Mouse (Mus musculus): ENCODE measurements around the gene Hdhd3. TPM values are rescaled to one million over a fixed set of nuclear protein-coding genes. Genes with fewer than 3 reads are reported as not detected.

Gene Hdhd3
- 9.1 and 10.1 TPM in 2 replicates for polyA plus RNA-seq (2014; fragmentation: Nextera tagmentation; extraction: Ambion mirVana)

DNA sequence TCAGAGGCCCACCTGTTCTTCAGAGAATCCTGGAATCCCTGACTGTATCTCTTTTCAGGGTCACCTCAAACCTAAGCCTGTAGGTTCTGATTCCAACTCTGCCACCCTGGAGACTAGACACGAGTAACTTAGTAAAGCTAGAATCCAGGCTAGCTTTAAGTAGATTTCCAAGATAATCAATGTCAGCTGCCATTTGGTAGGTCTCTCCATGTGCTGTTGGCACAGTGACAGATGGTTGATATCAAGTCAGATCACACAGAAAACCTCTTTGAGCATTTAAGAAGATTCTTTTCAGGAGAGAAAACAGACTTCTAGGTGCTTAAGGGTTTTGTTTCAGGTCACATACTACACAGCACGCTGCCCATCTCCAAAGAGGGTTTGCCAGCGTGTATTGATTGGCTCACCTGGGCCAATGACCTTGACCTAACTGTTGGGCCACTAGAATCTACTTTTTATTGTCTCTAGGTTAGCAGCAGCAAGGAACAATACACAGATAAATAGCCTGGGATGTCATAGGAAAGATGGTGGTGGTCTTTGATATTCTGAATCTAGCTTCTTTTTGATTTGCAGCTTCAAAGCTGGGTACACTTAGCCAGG lies at the start of gene Hdhd3:
Hdhd3 (minus strand) TSS at position 94 of the 597 bp plus-strand sequence.
- no peak for DNase-seq (ENCODE audit: low spot score)
- 80% methylated on average over 3 of the region's 3 CpGs for WGBS
- Histone ChIP-seq H3K4me2 (ENCODE audit: low read depth, low read length, severe bottlenecking) (peak within 1 kb of the TSS; percentile 77), H3K4me3 (ENCODE audit: low read depth, low read length) (peak within 1 kb of the TSS; percentile 77), H3K27me3 (ENCODE audit: control insufficient read depth, insufficient read depth, low read length) (no peaks in the 10 kb centered on the region), H3K9me3 (ENCODE audit: control insufficient read depth, low read length) (no peaks in the 10 kb centered on the region), H3K9ac (ENCODE audit: low read length) (peak within 1 kb of the TSS; percentile 68), H3K4me1 (replicated peaks; ENCODE audit: control insufficient read depth, insufficient read depth, low read length) (no peaks in the 10 kb centered on the region; the same call in 1 of the 2 replicates), H3K36me3 (ENCODE audit: control insufficient read depth, insufficient read depth, low read length) (peaks cover under 1% of the 10 kb centered on the region; the same call in 1 of the 2 replicates), H3K27ac (ENCODE audit: low read depth, low read length) (no peak within 1 kb of the TSS)
- no peak for ATAC-seq (replicated peaks; ENCODE audit: low FRiP score)

DNA sequence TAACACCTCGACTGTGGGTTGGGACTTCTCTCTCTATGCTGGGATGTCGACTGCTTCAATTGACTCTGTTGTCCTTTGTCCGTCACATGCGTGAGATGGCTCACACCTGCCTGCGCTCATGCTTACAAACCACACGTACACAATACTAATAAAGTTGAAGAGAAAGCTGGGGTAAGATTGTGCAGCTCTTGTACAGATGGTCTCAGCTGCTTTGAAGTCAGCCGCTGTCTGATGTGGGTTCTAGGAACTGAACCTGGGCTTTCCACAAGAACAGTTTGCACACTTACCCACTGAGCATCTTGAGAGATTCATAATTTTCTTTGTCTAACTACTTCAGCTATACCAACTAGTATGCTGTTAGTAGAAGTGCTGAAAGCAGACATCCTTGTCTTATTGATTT lies 48.7 kb upstream of the Hdhd3 start:
- Histone ChIP-seq H3K36me3 (ENCODE audit: control insufficient read depth, insufficient read depth, low read length) (no peaks in the 10 kb centered on the region), H3K27me3 (ENCODE audit: control insufficient read depth, insufficient read depth, low read length) (no peaks in the 10 kb centered on the region), H3K27ac (ENCODE audit: low read depth, low read length) (no peak overlapping the region), H3K4me2 (ENCODE audit: low read depth, low read length, severe bottlenecking) (no peak overlapping the region), H3K9me3 (ENCODE audit: control insufficient read depth, low read length) (no peaks in the 10 kb centered on the region), H3K9ac (ENCODE audit: low read length) (no peak overlapping the region), H3K4me1 (replicated peaks; ENCODE audit: control insufficient read depth, insufficient read depth, low read length) (no peaks in the 10 kb centered on the region), H3K4me3 (ENCODE audit: low read depth, low read length) (no peak overlapping the region)
- WGBS, result 92% methylated on average over 7 of the region's 7 CpGs
- ATAC-seq (replicated peaks; ENCODE audit: low FRiP score) (no peak), DNase-seq (ENCODE audit: low spot score) (no peak)

- H3K9me3 ChIP-seq (ENCODE audit: control insufficient read depth, low read length), result no peaks in the 10 kb centered on the region
- no peak overlapping the region for H3K27ac ChIP-seq (ENCODE audit: low read depth, low read length)
- H3K9ac ChIP-seq (ENCODE audit: low read length), result no peak overlapping the region
- no peaks in the 10 kb centered on the region for H3K36me3 ChIP-seq (ENCODE audit: control insufficient read depth, insufficient read depth, low read length)
- DNase-seq (ENCODE audit: low spot score) (no peak), ATAC-seq (replicated peaks; ENCODE audit: low FRiP score) (no peak)
- H3K4me1 ChIP-seq (replicated peaks; ENCODE audit: control insufficient read depth, insufficient read depth, low read length), result no peaks in the 10 kb centered on the region
- no peaks in the 10 kb centered on the region for H3K27me3 ChIP-seq (ENCODE audit: control insufficient read depth, insufficient read depth, low read length)
- H3K4me2 ChIP-seq (ENCODE audit: low read depth, low read length, severe bottlenecking), result no peak overlapping the region
- no peak overlapping the region for H3K4me3 ChIP-seq (ENCODE audit: low read depth, low read length)
Measured at GRCm38 (mm10) chr4:62544801-62545200, 41.5 kb upstream of the Hdhd3 start.

DNA sequence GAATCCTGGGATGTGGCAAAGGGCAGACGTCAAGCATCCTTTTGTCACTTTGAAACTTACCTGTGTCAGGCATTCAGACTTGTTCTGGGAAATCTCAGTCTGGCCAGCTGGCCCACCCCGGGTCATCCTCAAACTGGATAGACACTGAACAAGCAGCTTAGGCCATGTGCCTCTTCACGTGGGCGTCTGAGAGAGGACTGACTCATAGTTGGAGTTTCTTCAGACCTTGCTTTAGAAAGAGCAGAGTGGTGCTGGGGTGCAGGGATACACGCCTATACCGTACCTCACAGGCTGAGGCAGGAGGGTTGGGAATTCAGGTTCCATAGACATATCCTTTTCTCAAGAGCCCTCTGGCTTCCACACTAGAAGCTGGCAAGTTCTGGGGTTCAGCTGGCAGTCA lies 40.5 kb upstream of the Hdhd3 start:
- Histone ChIP-seq H3K4me1 (replicated peaks; ENCODE audit: control insufficient read depth, insufficient read depth, low read length) (no peaks in the 10 kb centered on the region), H3K27ac (ENCODE audit: low read depth, low read length) (no peak overlapping the region), H3K4me3 (ENCODE audit: low read depth, low read length) (no peak overlapping the region), H3K9ac (ENCODE audit: low read length) (no peak overlapping the region), H3K4me2 (ENCODE audit: low read depth, low read length, severe bottlenecking) (no peak overlapping the region), H3K9me3 (ENCODE audit: control insufficient read depth, low read length) (no peaks in the 10 kb centered on the region), H3K27me3 (ENCODE audit: control insufficient read depth, insufficient read depth, low read length) (no peaks in the 10 kb centered on the region), H3K36me3 (ENCODE audit: control insufficient read depth, insufficient read depth, low read length) (no peaks in the 10 kb centered on the region)
- DNase-seq (ENCODE audit: low spot score) (peak; percentile 36), ATAC-seq (replicated peaks; ENCODE audit: low FRiP score) (no peak)
- WGBS, result 93% methylated on average over 6 of the region's 6 CpGs

GRCm38 (mm10) chr4:62541802-62542201 lies 38.5 kb upstream of the Hdhd3 start:
- WGBS, result 72% methylated on average over 3 of the region's 3 CpGs
- Histone ChIP-seq H3K36me3 (ENCODE audit: control insufficient read depth, insufficient read depth, low read length) (no peaks in the 10 kb centered on the region), H3K9me3 (ENCODE audit: control insufficient read depth, low read length) (no peaks in the 10 kb centered on the region), H3K4me1 (replicated peaks; ENCODE audit: control insufficient read depth, insufficient read depth, low read length) (no peaks in the 10 kb centered on the region), H3K4me3 (ENCODE audit: low read depth, low read length) (no peak overlapping the region), H3K27me3 (ENCODE audit: control insufficient read depth, insufficient read depth, low read length) (no peaks in the 10 kb centered on the region), H3K4me2 (ENCODE audit: low read depth, low read length, severe bottlenecking) (no peak overlapping the region), H3K27ac (ENCODE audit: low read depth, low read length) (no peak overlapping the region), H3K9ac (ENCODE audit: low read length) (no peak overlapping the region)
- ATAC-seq (replicated peaks; ENCODE audit: low FRiP score) (no peak), DNase-seq (ENCODE audit: low spot score) (peak; percentile 21)

- no peaks in the 10 kb centered on the region for H3K4me1 ChIP-seq (replicated peaks; ENCODE audit: control insufficient read depth, insufficient read depth, low read length)
- DNase-seq (ENCODE audit: low spot score) (peak; percentile 47), ATAC-seq (replicated peaks; ENCODE audit: low FRiP score) (no peak)
- no peak overlapping the region for H3K27ac ChIP-seq (ENCODE audit: low read depth, low read length)
- no peaks in the 10 kb centered on the region for H3K9me3 ChIP-seq (ENCODE audit: control insufficient read depth, low read length)
- no peak overlapping the region for H3K4me3 ChIP-seq (ENCODE audit: low read depth, low read length)
- no peaks in the 10 kb centered on the region for H3K36me3 ChIP-seq (ENCODE audit: control insufficient read depth, insufficient read depth, low read length)
- WGBS, result 79% methylated on average over 6 of the region's 6 CpGs
- no peak overlapping the region for H3K4me2 ChIP-seq (ENCODE audit: low read depth, low read length, severe bottlenecking)
- no peaks in the 10 kb centered on the region for H3K27me3 ChIP-seq (ENCODE audit: control insufficient read depth, insufficient read depth, low read length)
- no peak overlapping the region for H3K9ac ChIP-seq (ENCODE audit: low read length)
Measured at GRCm38 (mm10) chr4:62533729-62534128, 30.5 kb upstream of the Hdhd3 start.

GRCm38 (mm10) chr4:62527655-62528054 lies 24.4 kb upstream of the Hdhd3 start:
- Histone ChIP-seq H3K9ac (ENCODE audit: low read length) (no peak overlapping the region), H3K9me3 (ENCODE audit: control insufficient read depth, low read length) (no peaks in the 10 kb centered on the region), H3K27ac (ENCODE audit: low read depth, low read length) (no peak overlapping the region), H3K4me2 (ENCODE audit: low read depth, low read length, severe bottlenecking) (no peak overlapping the region), H3K4me3 (ENCODE audit: low read depth, low read length) (no peak overlapping the region), H3K27me3 (ENCODE audit: control insufficient read depth, insufficient read depth, low read length) (no peaks in the 10 kb centered on the region), H3K4me1 (replicated peaks; ENCODE audit: control insufficient read depth, insufficient read depth, low read length) (peaks cover 5% of the 10 kb centered on the region; the same call in 1 of the 2 replicates), H3K36me3 (ENCODE audit: control insufficient read depth, insufficient read depth, low read length) (no peaks in the 10 kb centered on the region)
- DNase-seq (ENCODE audit: low spot score) (no peak), ATAC-seq (replicated peaks; ENCODE audit: low FRiP score) (no peak)
- WGBS, result 81% methylated on average over 4 of the region's 4 CpGs

GRCm38 (mm10) chr4:62526256-62526655 lies 23.0 kb upstream of the Hdhd3 start:
- H3K9ac ChIP-seq (ENCODE audit: low read length), result no peak overlapping the region
- no peak overlapping the region for H3K4me3 ChIP-seq (ENCODE audit: low read depth, low read length)
- no peaks in the 10 kb centered on the region for H3K9me3 ChIP-seq (ENCODE audit: control insufficient read depth, low read length)
- peaks cover 5% of the 10 kb centered on the region; the same call in 1 of the 2 replicates for H3K4me1 ChIP-seq (replicated peaks; ENCODE audit: control insufficient read depth, insufficient read depth, low read length)
- no peaks in the 10 kb centered on the region for H3K36me3 ChIP-seq (ENCODE audit: control insufficient read depth, insufficient read depth, low read length)
- H3K27ac ChIP-seq (ENCODE audit: low read depth, low read length), result no peak overlapping the region
- no peaks in the 10 kb centered on the region for H3K27me3 ChIP-seq (ENCODE audit: control insufficient read depth, insufficient read depth, low read length)
- ATAC-seq (replicated peaks; ENCODE audit: low FRiP score), result no peak
- no peak overlapping the region for H3K4me2 ChIP-seq (ENCODE audit: low read depth, low read length, severe bottlenecking)
- DNase-seq (ENCODE audit: low spot score), result no peak
- 62% methylated on average over 2 of the region's 2 CpGs for WGBS

DNA sequence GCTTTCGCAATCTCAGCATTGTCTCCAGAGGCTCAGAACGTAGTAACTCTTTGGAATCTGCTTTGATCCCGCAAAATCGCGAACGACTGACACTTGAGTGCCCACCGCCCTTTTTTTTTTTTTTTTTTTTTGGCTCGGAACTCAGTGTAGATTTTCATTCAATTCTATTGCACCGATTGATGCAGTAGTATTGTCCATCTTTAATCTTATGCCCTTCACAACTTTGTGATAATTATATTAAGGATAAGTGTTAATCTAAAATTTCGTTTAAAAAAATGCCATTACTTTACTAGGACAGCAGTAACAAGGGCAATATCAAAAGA lies 22.2 kb upstream of the Hdhd3 start:
- H3K4me2 ChIP-seq (ENCODE audit: low read depth, low read length, severe bottlenecking), result peak overlapping the region; percentile 47; the same call in 1 of the 2 replicates
- under 1% methylated on average over 10 of the region's 10 CpGs for WGBS
- no peaks in the 10 kb centered on the region for H3K27me3 ChIP-seq (ENCODE audit: control insufficient read depth, insufficient read depth, low read length)
- peak overlapping the region; percentile 20; the same call in 1 of the 2 replicates for H3K9ac ChIP-seq (ENCODE audit: low read length)
- DNase-seq (ENCODE audit: low spot score) (no peak), ATAC-seq (replicated peaks; ENCODE audit: low FRiP score) (no peak)
- no peak overlapping the region for H3K27ac ChIP-seq (ENCODE audit: low read depth, low read length)
- H3K4me3 ChIP-seq (ENCODE audit: low read depth, low read length), result peak overlapping the region; percentile 84
- peaks cover 5% of the 10 kb centered on the region; the same call in 1 of the 2 replicates for H3K4me1 ChIP-seq (replicated peaks; ENCODE audit: control insufficient read depth, insufficient read depth, low read length)
- H3K9me3 ChIP-seq (ENCODE audit: control insufficient read depth, low read length), result no peaks in the 10 kb centered on the region
- no peaks in the 10 kb centered on the region for H3K36me3 ChIP-seq (ENCODE audit: control insufficient read depth, insufficient read depth, low read length)

Data from forebrain, embryonic 11.5 days (tissue).